Mouse (Mus musculus) liver, embryonic 11.5 days (tissue): ENCODE measurements at regions not wholly inside any gene's neighbourhood (a gene's known extent, or its start where the extent isn't known, plus 50 kb on each side); places are given as distances from the start of the nearest gene placed in this dataset.

Experiments used
- ATAC-seq: fragments of 200-750 bp; cut with Nextera tagmentation; replicated peaks from 2 replicates; pipeline ENCODE4 v1.8.0; 2017; ENCODE audit warnings: moderate number of reproducible peaks, mild to moderate bottlenecking, moderate TSS enrichment, moderate library complexity; ENCODE audit not compliant: low FRiP score
- DNase-seq: peaks from one replicate; pipeline ENCODE4 v3.0.0-alpha.2; 2017; ENCODE audit warnings: low spot score
- H3K27ac ChIP-seq: fragments of 300-500 bp; sonication (generic); 2 replicates; pipeline ENCODE4 v1.5.1; 2014; ENCODE audit warnings: mild to moderate bottlenecking, low read depth, low read length, control low read depth
- H3K27me3 ChIP-seq: fragments of 300-500 bp; sonication (generic); replicated peaks from 2 replicates; pipeline ENCODE4 v1.6.1; 2014; ENCODE audit warnings: low read length, mixed read lengths; ENCODE audit not compliant: control insufficient read depth, insufficient read depth
- H3K36me3 ChIP-seq: fragments of 300-500 bp; sonication (generic); 2 replicates; pipeline ENCODE4 v1.6.1; 2014; ENCODE audit warnings: mild to moderate bottlenecking, low read length, moderate library complexity, mixed read lengths; ENCODE audit not compliant: control insufficient read depth, insufficient read depth
- H3K4me1 ChIP-seq: fragments of 300-500 bp; sonication (generic); replicated peaks from 2 replicates; pipeline ENCODE4 v1.6.1; 2014; ENCODE audit warnings: low read length, mixed read lengths; ENCODE audit not compliant: control insufficient read depth, insufficient read depth
- H3K4me2 ChIP-seq: fragments of 300-500 bp; sonication (generic); 2 replicates; pipeline ENCODE4 v1.6.1; 2014; ENCODE audit warnings: mild to moderate bottlenecking, control low read depth, moderate library complexity
- H3K4me3 ChIP-seq: fragments of 300-500 bp; sonication (generic); 2 replicates; pipeline ENCODE4 v1.5.1; 2014; ENCODE audit warnings: low read depth, low read length, control low read depth
- H3K9ac ChIP-seq: fragments of 300-500 bp; sonication (generic); 2 replicates; pipeline ENCODE4 v1.6.1; 2014; ENCODE audit warnings: low read depth, low read length, control low read depth
- H3K9me3 ChIP-seq: fragments of 300-500 bp; sonication (generic); 2 replicates; pipeline ENCODE4 v1.6.1; 2016; ENCODE audit warnings: low read length, inconsistent platforms, mixed read lengths; ENCODE audit not compliant: control insufficient read depth
- WGBS: fragments of 180-500 bp; shearing (Covaris S2); extraction: QIAGEN DNeasy Blood & Tissue Kit; methylation state at CpG from one replicate; pipeline ENCODE4 v1.1.7; 2014; 5-methylcytosine and 5-hydroxymethylcytosine counted together

- no peak overlapping the region for H3K4me3 ChIP-seq
- no peaks in the 10 kb centered on the region for H3K9me3 ChIP-seq
- WGBS = 60% methylated on average over 11 of the region's 11 CpGs
- no peak overlapping the region for H3K4me2 ChIP-seq
- no peak for DNase-seq
- no peaks in the 10 kb centered on the region for H3K36me3 ChIP-seq
- ATAC-seq = no peak
- no peak overlapping the region for H3K9ac ChIP-seq
- H3K27ac ChIP-seq = no peak overlapping the region
- H3K27me3 ChIP-seq = no peaks in the 10 kb centered on the region
- no peaks in the 10 kb centered on the region; the same call in 1 of the 2 replicates for H3K4me1 ChIP-seq
These were observed 260.5 kb upstream of the Cnr1 start for GRCm38 (mm10) chr4:33663616-33664473.

- DNase-seq (no peak), ATAC-seq (no peak)
- H3K9me3 ChIP-seq = no peaks in the 10 kb centered on the region
- no peaks in the 10 kb centered on the region for H3K27me3 ChIP-seq
- H3K4me3 ChIP-seq = no peak overlapping the region
- 81% methylated on average over 5 of the region's 5 CpGs for WGBS
- H3K9ac ChIP-seq = no peak overlapping the region
- no peak overlapping the region for H3K27ac ChIP-seq
- no peaks in the 10 kb centered on the region; the same call in 1 of the 2 replicates for H3K4me1 ChIP-seq
- no peak overlapping the region for H3K4me2 ChIP-seq
- H3K36me3 ChIP-seq = no peaks in the 10 kb centered on the region
These were observed 259.9 kb upstream of the Cnr1 start for GRCm38 (mm10) chr4:33664474-33664822.

- ATAC-seq = no peak
- WGBS = 67% methylated on average over 14 of the region's 14 CpGs
- no peak overlapping the region for H3K4me3 ChIP-seq
- no peak overlapping the region for H3K4me2 ChIP-seq
- H3K9me3 ChIP-seq = no peaks in the 10 kb centered on the region
- no peak for DNase-seq
- H3K36me3 ChIP-seq = no peaks in the 10 kb centered on the region
- no peaks in the 10 kb centered on the region; the same call in 1 of the 2 replicates for H3K4me1 ChIP-seq
- H3K27ac ChIP-seq = no peak overlapping the region
- no peak overlapping the region for H3K9ac ChIP-seq
- H3K27me3 ChIP-seq = no peaks in the 10 kb centered on the region
These were observed 259.0 kb upstream of the Cnr1 start for GRCm38 (mm10) chr4:33665250-33665873.

GRCm38 (mm10) chr4:33668431-33668830 lies 256.0 kb upstream of the Cnr1 start:
- WGBS = 62% methylated on average over 3 of the region's 3 CpGs
- H3K27ac ChIP-seq = no peak overlapping the region
- DNase-seq = no peak
- no peaks in the 10 kb centered on the region; the same call in 1 of the 2 replicates for H3K4me1 ChIP-seq
- H3K4me3 ChIP-seq = no peak overlapping the region
- H3K4me2 ChIP-seq = no peak overlapping the region
- no peak for ATAC-seq
- H3K9ac ChIP-seq = no peak overlapping the region
- no peaks in the 10 kb centered on the region for H3K27me3 ChIP-seq
- H3K9me3 ChIP-seq = peaks cover 3% of the 10 kb centered on the region; the same call in 1 of the 2 replicates
- H3K36me3 ChIP-seq = no peaks in the 10 kb centered on the region

- Histone ChIP-seq H3K4me3 (no peak overlapping the region), H3K9ac (no peak overlapping the region), H3K36me3 (no peaks in the 10 kb centered on the region), H3K4me2 (no peak overlapping the region), H3K27ac (no peak overlapping the region), H3K4me1 (no peaks in the 10 kb centered on the region), H3K9me3 (peaks cover 3% of the 10 kb centered on the region; the same call in 1 of the 2 replicates), H3K27me3 (no peaks in the 10 kb centered on the region)
- no CpG with 5 or more reads among the region's 5 CpGs for WGBS
- ATAC-seq = no peak
- no peak for DNase-seq
These were observed 249.3 kb upstream of the Cnr1 start for GRCm38 (mm10) chr4:33675044-33675443.

- Histone ChIP-seq H3K36me3 (no peaks in the 10 kb centered on the region), H3K27ac (no peak overlapping the region), H3K9me3 (no peaks in the 10 kb centered on the region), H3K9ac (no peak overlapping the region), H3K4me1 (no peaks in the 10 kb centered on the region), H3K4me2 (no peak overlapping the region), H3K4me3 (no peak overlapping the region), H3K27me3 (no peaks in the 10 kb centered on the region)
- ATAC-seq (no peak), DNase-seq (no peak)
- 66% methylated on average over 3 of the region's 3 CpGs for WGBS
These were observed 245.0 kb upstream of the Cnr1 start for GRCm38 (mm10) chr4:33679351-33679750.

GRCm38 (mm10) chr4:33686135-33686534 lies 238.3 kb upstream of the Cnr1 start:
- Histone ChIP-seq H3K4me2 (no peak overlapping the region), H3K4me3 (no peak overlapping the region), H3K9me3 (no peaks in the 10 kb centered on the region), H3K36me3 (no peaks in the 10 kb centered on the region), H3K4me1 (no peaks in the 10 kb centered on the region), H3K27me3 (no peaks in the 10 kb centered on the region), H3K27ac (no peak overlapping the region), H3K9ac (no peak overlapping the region)
- 78% methylated on average over 8 of the region's 8 CpGs for WGBS
- DNase-seq = no peak
- no peak for ATAC-seq

- WGBS = 81% methylated on average over 7 of the region's 7 CpGs
- H3K27ac ChIP-seq = no peak overlapping the region
- no peak overlapping the region for H3K4me2 ChIP-seq
- H3K4me3 ChIP-seq = no peak overlapping the region
- H3K4me1 ChIP-seq = no peaks in the 10 kb centered on the region
- H3K9me3 ChIP-seq = no peaks in the 10 kb centered on the region
- H3K9ac ChIP-seq = no peak overlapping the region
- DNase-seq = no peak
- no peaks in the 10 kb centered on the region for H3K27me3 ChIP-seq
- H3K36me3 ChIP-seq = no peaks in the 10 kb centered on the region
- ATAC-seq = no peak
These were observed 237.0 kb upstream of the Cnr1 start for GRCm38 (mm10) chr4:33687434-33687833.

GRCm38 (mm10) chr4:33693441-33693840 lies 231.0 kb upstream of the Cnr1 start:
- ATAC-seq (no peak), DNase-seq (no peak)
- Histone ChIP-seq H3K27ac (no peak overlapping the region), H3K27me3 (no peaks in the 10 kb centered on the region), H3K9ac (no peak overlapping the region), H3K4me1 (no peaks in the 10 kb centered on the region), H3K4me2 (no peak overlapping the region), H3K9me3 (no peaks in the 10 kb centered on the region), H3K36me3 (no peaks in the 10 kb centered on the region), H3K4me3 (no peak overlapping the region)
- 77% methylated on average over 4 of the region's 4 CpGs for WGBS
